Mouse (Mus musculus) retina, adult 2 months (tissue): ENCODE data around the gene Tbx10.
"Not testable (repeated sequence)": the region's sequence is repeated elsewhere in the genome, so short reads cannot be mapped to it uniquely, and the experiment has no call there.

ENCODE experiments used
- DNase-seq: peaks from one replicate; pipeline ENCODE4 v3.0.0-alpha.2; 2012; ENCODE audit warnings: low read depth, low spot score

The Tbx10 gene

DNA sequence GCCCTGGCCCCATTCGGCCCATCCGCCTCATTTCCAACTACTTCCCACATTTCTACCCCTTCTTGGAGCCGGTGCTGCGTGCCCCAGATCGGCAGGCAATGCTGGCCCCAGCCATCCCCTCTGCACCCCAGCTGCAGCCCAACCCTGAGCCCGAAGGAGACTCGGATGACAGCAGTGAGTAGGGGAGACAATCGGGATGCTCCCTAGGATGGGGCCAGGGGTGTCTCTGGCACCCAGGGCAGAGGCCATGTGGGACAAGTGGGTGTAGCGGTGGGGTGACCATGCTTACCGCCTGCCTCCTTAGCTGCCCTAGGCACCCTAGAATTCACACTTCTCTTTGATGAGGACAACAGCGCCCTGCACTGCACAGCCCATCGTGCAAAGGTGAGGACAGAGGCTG, 11.1 kb downstream of the Tbx10 start:
- DNase-seq: no peak

DNA sequence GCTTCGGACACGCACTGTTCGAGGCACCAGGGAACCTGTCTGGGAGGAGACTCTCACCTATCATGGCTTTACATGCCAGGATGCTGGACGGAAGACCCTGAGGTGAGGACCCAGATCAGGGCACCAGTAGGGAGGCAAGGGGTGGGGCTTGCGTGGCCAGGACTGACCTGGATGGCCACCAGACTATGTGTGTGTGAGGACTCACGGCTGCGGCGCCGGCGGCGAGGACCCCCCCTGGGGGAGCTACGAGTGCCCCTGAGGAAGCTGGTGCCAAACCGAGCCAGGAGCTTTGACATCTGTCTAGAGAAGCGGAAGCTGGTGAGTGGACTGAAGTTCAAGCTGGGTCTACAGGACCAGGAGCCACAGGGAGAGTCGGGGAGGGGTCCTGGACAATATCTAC, 11.8 kb downstream of the Tbx10 start:
- DNase-seq: no peak

DNA sequence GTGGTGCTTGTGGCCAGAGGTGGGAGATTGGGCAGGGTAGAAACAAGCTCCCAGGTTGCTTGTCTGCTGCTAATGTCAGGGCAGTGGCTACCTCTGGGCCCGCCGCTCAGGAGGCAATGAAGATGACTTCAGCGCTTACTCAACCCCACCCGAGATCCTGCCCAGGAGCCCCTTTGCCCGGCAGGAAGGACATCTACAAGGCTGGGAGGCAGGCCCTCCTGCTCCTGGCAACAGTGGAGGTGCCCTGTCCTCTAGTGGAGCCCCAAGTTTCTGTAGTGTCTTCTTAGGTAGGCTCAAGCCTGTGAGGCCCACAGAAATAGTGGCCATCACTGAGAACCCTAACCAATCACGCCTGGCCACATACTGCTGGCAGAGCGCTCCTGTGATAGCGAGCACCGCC, 12.5 kb downstream of the Tbx10 start:
- DNase-seq: no peak

DNA sequence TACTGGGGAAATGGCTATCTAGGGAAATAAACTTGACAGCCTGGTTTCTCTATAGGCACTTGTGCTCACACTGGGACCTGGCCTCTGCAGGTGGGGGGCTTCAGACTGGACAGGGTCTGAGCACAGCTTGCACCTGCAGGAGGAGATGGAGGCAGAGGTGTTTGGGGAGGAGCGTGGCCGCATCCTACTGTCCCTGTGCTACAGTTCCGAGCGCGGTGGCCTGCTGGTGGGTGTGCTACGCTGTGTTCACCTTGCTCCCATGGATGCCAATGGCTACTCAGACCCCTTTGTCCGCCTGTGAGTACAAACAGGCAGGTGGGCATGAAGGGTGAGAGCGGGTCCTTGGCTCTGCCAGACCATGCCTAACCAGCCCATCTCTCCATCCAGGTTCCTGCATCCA, 13.4 kb downstream of the Tbx10 start:
- DNase-seq: no peak

DNA sequence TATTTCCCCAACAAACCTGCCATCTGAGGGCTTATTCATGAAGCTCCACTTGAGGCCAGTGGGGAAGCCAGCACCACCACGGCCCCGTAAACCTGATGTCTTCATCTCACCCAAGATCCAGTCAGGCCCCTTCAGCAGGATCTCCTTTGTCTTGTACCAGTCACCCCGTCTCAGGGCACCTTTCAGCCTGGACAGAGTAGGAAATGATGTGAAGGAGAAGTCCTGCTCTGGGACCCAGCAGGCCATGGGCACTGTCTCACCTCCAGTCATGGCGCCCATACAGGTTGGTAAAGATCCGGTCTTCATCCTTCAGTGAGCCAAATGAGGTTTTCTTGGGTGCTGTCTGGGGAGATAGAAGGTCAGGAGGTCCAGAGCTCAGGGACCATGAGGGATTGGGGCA, 18.5 kb downstream of the Tbx10 start:
- DNase-seq: no peak

DNA sequence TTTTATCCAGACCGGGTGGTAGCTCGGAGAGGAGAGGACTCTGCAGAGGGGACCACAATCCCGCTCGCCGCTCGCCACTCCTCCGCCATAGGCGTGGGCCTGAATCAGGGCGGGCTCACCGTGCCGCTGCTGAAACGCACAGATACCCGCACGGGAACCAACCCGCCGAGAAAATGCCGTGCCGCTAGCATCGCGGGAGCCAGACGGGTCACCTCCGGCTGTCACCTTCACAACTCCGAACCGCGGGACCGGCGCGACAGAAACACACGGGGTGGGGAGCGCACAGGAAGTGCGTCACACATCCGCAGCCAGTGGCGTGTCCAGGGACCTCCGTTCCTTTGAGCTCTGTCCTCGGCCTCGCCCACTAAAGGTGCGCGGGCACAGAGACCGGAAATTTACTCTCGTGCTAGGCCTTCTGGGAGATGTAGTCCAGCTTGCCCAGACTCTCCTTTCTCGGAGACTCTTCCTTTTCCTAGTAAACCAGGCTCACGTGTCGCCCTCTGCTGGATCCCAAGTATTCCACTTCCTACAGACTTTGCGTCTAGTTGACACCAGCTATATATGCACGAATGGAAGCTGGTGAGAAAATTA, 20.0 kb downstream of the Tbx10 start, which contains the start of gene Ndufv1:
Ndufv1 (minus strand) TSS at position 375 of the 591 bp plus-strand sequence.
- peak; percentile 96 for DNase-seq

DNA sequence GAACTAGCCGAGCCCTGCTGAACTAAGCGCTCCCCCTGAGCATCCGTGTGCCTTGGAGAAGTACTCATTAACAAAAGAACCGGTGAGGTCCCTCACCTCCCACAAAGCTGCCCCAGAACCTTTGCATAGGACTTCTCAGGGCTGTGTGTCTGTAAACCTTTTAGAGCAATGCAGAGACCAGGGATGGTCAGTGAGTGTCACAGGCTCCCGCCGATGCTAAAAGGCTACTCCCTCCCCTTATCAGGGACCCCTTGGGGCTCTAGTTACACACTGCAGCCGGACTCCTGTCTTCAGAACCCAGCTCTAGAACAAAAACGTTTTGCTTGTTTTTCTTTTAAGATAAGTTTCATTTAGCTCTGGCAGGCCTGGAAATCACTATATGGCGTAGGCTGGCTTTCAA, 20.5 kb downstream of the Tbx10 start:
- DNase-seq: no peak

DNA sequence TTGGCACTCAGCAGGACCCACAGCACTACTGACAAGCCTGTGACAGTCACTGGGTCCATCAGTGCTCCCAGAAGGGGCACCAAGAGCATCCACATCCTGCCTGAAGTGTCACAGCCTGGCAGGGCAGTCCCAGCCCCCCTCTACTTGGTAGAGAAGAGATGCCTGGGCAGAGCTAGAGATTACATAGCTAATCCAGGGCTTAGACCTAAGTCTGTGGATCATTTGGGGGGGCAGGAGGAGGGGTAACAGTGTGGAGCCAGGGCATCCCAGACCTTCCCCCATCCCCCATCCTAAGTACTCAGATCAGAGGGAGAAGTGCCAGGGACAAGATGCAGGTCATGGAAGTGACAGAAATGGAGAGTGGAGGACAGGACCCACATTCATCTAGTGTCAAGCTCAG, 22.2 kb downstream of the Tbx10 start:
- DNase-seq: peak; percentile 91

DNA sequence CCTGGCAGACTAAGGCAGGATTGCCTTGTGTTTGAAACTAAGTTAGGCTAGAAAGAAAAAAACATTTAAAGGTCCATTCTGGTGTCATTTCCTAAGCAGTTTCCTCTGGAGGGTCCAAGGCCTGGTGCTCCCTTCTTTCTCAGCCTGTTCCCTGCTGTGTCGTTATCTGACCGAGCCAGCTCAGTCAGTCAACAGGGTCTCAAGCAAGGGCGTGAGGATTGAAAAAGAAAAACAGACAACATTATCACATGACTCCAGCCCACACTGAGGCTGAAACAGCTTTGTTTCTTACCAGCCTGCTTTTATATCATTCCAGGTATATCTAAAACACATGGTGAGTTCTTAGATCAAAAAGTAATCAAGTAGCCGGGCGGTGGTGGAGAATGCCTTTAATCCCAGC, 23.1 kb downstream of the Tbx10 start:
- DNase-seq: no peak

DNA sequence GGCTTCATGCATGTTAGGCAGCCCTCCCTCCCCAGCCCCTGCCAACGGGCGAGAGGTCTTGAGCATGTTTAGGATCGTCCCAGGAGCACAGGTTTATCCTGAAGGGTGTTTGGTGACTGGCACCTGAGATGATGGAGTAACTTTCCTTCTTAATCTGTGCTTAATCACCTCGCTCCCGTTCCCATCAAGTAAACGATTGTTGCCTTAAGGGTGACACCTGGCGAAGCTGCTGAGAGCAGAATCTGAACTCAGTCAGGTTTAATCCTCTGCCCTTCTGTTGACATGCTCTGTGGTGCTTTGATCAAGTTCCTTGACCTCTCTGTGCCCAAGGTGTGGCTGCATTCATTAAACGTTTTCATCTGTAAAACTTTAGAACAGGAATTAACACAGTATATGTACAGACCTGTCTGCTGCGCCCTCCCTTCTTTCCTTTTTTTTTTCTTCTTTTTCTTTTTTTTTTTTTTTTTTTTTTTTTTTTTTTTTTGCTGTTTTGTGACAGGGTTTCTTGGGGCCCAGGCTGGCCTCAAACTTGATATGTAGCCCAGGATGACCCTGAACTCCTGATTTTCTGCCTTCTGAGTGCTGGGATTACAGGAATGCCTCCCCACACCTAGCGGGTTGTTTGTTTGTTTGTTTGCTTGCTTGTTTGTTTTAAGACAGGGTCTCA, 25.5 kb downstream of the Tbx10 start:
- DNase-seq: no peak

DNA sequence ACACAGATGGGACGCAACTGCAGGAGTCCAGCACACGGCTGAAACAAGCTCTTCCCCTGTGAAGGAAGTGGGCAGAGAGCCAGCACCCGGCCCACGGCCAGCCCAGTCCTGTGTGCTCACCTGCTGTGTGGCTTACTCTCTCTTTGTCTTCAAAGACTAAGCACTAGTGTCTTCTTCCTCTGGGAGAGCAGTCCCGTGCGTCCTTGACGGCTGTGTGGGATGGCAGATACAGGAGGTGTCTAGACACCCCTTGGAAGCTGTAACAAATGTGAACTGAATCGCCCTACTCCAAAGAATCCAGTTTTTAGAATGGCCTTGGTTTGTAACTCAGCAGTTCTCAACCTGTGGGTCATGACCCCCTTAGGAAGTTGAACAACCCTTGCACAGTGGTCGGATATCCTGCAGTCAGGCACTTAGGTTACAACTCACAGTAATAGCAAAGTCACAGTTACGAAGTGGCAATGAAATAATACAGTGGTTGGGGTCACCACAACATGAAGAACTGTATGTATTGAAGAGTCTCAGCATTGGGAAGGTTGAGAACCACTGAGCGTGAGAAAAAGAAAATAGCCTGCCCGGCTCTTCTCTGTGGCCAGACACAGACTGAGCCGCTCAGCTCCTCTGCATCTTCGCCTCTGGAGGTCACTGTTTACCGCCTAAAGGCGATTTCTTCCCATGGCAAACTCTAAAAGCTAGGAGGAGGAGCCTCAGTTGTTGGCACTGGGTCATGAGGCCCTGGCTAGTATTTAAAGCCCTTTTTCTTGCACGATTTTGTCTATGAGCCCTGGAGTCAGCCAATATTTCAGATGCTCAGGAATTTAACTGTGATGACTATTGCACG, 26.4 kb downstream of the Tbx10 start:
- peak; percentile 79 for DNase-seq

DNA sequence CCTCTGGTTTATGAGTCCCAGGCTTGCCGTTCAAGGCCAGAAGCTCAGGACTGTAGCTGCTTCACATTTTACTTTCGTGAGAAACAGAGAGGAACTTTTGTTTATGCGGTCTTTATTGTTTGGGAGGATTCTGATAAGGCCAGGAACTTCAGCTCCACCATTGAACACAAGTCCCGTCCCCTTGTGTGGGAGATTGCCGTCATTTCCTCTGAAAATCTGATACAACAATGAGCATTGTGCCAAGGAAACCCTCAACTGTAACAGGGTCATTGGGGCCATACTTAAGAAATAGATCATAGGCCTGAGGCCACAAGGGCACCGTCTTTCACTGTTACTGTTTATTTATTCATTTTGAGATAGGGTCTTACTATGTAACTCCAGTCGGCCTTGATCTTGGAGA, 30.6 kb downstream of the Tbx10 start:
- DNase-seq: no peak

DNA sequence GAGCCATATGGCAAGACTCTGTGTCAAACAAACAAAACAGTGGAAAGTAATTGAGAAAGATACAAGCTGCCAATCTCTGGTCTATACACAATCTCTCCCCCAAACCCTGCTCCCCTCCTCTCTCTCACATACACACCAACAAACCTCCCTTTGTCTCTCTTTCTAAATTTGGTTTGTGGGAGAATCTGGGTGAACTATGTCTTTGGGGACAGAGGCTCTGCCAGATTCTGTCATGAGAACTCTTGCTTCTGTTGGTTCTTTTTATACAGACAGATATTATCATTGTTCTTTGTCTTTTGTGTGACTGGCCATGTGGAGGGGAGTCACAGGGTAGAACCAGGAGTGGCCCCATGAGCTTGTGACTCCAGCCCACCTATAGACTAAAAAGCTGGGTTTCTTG, 35.0 kb downstream of the Tbx10 start:
- no peak for DNase-seq

DNA sequence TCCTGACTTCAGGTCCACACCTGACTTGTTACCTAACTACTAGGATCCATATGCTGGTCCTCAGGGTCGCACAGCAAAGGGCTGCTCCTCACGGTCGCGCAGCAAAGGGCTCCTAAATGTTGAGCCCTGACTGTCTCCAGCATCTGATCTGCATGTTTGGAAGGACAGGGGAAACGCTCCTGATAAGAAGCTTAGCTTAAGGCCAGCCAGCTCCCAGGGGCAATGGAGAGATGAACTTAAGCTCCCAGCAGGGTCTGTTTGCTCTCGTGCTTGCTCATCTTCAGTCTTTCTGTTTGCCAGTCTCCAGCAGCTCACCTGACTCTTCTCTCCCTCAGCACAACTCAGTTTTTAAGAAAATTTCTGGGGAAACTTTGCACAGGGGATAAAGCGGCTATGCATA, 40.1 kb downstream of the Tbx10 start:
- DNase-seq: peak; percentile 69

DNA sequence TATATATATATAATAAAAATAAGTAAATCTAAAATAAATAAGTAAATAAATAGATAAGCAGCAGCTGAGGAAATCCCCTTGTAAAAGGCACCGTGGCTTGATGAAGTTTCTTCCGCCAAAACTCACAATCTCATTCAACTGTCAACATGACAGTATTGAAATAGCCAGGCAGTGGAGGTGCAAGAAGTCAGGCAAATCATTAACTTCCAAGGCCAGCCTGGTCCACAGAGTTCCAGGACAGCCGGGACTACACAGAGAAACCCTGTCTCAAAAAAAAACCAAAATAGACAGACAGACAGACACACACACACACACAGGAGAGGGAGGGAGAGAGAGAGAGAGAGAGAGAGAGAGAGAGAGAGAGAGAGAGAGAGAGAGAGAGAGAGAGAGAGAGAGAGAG, 40.7 kb downstream of the Tbx10 start:
- DNase-seq: no peak

DNA sequence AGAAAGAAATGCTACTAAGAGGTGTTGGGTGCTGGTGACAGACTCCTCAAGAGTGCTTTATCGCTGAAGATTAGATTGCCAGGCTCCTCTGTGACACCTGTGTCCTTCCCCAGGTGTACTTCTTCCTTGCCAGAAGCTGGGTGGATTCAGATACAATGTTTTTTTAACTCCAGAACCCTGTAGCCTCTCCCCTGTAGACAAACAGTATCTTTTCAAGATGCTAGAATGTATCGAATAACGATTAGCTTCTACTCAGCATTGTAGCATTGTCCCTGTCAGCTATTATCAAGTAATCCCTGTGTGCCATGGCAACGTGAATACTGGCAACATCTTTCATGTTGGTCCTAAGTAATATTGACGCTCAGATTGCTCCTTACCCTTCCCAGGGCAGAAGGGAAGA, 41.2 kb downstream of the Tbx10 start:
- no peak for DNase-seq

DNA sequence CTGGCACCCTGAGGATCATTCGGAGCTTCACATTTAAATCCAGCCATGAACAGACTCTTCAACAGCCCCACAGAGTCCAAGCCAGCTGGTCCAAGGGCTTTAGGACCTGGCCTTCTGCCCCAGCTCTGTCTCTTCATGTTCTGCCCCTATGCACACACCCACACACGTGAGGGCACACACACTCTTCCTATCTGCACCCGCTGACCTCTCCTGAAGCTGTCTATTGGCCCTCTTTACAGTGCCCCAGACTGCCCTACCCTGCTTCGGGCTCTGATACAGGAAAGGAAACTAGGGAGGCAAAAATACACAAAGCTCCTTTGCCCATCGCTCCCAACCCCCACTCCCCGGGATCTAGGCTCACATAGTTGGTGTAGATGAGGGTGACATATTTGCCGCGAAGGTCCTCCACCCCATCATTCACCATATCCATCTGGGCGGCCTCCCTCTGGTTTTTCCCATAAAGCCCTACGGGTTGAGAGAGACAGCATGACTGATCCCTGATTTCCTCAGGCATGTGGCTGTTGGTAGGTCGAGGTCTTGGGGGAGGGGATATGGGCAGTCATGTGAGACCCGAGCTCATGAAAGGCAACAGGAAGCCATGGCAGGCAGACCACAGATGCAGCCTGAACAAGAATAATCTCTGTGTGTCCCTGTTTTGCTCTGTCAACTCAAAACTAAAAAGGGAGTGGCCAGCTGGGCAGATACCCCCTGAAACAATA, 43.9 kb downstream of the Tbx10 start:
- no peak for DNase-seq

DNA sequence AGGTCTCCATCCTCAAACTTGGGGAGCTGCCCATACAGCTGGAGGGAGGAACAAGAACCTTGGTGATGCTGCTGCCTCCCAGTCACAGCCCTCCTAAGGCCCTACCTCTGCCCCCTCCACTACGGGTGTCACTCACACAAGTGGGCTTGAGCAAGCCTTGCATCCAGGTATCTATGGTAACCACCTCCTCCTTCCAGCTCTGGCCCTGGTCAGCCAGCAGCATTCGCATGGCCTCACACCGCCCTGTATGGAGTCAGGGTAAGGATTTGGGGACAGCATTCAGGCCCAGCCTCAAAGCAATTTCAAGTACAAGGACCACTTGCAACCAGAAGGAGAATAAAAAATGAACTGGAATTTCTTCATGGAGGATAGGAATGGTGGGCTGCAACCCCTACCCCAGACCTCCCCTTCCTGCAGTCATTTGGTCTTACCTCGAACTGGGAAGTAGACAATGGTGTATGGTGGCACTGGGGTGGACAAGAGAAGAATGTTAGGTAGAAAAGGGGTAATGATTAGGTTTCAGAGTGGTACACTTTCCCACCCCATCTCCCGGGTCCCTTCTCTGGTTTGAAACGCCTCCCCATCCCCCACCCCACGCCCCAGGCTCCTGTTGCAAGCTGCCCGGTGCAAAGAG, 44.7 kb downstream of the Tbx10 start:
- DNase-seq: not testable (repeated sequence)

DNA sequence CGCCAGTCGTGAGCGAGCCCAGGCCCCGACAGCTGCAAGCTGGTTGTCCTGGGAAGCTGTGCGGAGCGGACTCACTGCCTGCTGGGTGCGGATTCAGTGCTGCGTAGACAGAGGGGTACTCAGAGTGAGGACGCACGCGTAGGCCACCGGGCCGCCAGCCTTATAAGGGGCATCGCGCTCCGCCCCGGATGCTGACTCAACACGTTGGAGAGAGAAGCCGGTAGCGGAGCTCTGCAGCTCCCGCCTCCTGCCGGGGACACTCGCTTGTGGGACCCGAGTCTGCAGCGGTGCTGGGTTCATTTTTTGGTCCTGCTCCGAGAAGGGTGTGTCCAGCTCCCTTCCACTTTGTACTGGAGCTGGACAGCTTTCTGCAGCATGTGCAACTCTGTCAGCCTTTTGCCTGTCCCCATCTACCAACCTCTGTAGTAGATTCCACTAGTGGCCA, 45.3 kb downstream of the Tbx10 start, which contains the start of gene Gstp1:
Gstp1 (minus strand) TSS at position 198 of the 445 bp plus-strand sequence.
- peak; percentile 64 for DNase-seq

DNA sequence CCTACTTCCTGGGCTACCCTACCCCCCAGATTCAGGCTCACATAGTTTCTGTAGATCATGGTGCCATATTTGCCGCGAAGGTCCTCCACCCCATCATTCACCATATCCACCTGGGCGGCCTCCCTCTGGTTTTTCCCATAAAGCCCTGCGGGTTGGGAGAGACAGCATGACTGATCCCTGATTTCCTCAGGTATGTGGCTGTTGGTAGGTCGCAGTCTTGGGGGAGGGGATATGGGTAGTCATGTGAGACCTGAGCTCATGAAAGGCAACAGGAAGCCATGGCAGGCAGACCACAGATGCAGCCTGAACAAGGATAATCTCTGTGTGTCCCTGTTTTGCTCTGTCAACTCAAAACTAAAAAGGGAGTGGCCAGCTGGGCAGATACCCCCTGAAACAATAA, 48.4 kb downstream of the Tbx10 start:
- not testable (repeated sequence) for DNase-seq

DNA sequence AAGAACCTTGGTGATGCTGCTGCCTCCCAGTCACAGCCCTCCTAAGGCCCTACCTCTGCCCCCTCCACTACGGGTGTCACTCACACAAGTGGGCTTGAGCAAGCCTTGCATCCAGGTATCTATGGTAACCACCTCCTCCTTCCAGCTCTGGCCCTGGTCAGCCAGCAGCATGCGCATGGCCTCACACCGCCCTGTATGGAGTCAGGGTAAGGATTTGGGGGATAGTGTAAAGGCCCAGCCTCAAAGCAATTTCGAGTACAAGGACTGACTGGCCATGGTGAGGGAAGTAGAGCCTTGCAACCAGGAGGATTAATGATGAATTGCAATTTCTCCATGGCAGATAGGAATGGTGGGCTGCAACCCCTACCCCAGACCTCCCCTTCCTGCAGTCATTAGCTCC, 48.9 kb downstream of the Tbx10 start:
- not testable (repeated sequence) for DNase-seq
